Mouse (Mus musculus): ENCODE data around the gene Wfdc3. TPM values are rescaled to one million over a fixed set of nuclear protein-coding genes. Genes with fewer than 3 reads are reported as not detected.

The Wfdc3 gene
- total and polyA plus RNA-seq, 2 experiments from 2014 or later, result 0.76 to 1.3 TPM

- peak; percentile 100 for ATAC-seq
- Histone ChIP-seq H3K9ac (replicated peaks; ENCODE audit: low read length) (peak within 1 kb of the TSS; percentile 40; the same call in 1 of the 2 replicates), H3K9me3 (ENCODE audit: low read length) (no peaks in the 10 kb centered on the region), H3K4me2 (ENCODE audit: low read depth, low read length) (peak within 1 kb of the TSS; percentile 99), H3K4me1 (ENCODE audit: insufficient read depth, low read length) (peaks cover 9% of the 10 kb centered on the region), H3K27me3 (ENCODE audit: insufficient read depth, low read length) (no peaks in the 10 kb centered on the region), H3K27ac (peak within 1 kb of the TSS; percentile 3; the same call in 1 of the 2 replicates), H3K4me3 (ENCODE audit: low read length) (peak within 1 kb of the TSS; percentile 73), H3K36me3 (ENCODE audit: insufficient read depth, low read length) (peaks cover 33% of the 10 kb centered on the region; the same call in 1 of the 2 replicates)
- TF ChIP-seq CTCF (IDR thresholded peaks at IDR 0.05; ENCODE audit: low read depth), result peak; percentile 40
- 2% methylated on average over 53 of the region's 53 CpGs for WGBS
- peak; percentile 99 for DNase-seq (ENCODE audit: low spot score)
These were observed 23.7 kb upstream of the Wfdc3 start, which contains the start of gene Ube2c for GRCm38 (mm10) chr2:164769258-164770037. Gene Ube2c, plus strand, starts transcription at chr2:164769898.

DNA sequence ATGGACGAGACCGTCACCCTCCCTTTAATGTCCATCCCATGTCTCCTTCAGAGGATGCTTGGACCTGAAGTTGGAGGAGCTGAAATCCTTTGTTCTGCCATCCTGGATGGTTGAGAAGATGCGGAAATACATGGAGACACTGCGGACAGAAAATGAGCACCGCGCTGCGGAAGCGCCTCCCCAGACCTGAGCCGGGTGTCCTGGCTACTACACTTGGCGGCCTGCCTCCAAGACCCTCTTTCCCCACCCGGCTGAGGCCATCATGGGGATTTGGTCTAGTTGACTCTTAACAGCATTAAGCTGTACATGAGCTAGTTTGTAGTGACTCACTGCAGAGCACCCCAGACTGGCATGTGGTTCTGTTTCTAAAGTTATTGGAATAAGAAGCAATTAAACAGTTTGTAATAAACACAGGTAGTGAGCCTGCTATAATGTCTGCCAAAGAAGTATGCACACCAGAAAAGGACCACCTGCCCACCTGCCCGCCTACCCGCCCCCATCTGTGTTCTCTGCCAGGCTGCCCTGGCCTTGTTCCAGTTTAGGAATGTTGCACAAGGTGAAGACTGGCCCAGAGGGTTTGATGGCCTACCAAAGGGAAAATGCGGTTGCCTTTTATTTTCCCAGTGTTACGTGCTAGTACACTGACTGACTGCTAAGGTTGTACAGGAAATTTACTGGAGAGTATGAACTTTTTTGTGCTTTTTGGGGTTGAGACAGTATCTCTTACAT lies 22.2 kb upstream of the Wfdc3 start:
- Histone ChIP-seq H3K9me3 (ENCODE audit: low read length) (no peaks in the 10 kb centered on the region), H3K36me3 (ENCODE audit: insufficient read depth, low read length) (peaks cover 33% of the 10 kb centered on the region; the same call in 1 of the 2 replicates), H3K9ac (replicated peaks; ENCODE audit: low read length) (no peak overlapping the region), H3K27ac (peak overlapping the region; percentile 36; the same call in 1 of the 2 replicates), H3K4me2 (ENCODE audit: low read depth, low read length) (no peak overlapping the region), H3K4me1 (ENCODE audit: insufficient read depth, low read length) (peaks cover 9% of the 10 kb centered on the region), H3K4me3 (ENCODE audit: low read length) (no peak overlapping the region), H3K27me3 (ENCODE audit: insufficient read depth, low read length) (no peaks in the 10 kb centered on the region)
- 86% methylated on average over 15 of the region's 15 CpGs for WGBS
- TF ChIP-seq CTCF (IDR thresholded peaks at IDR 0.05; ENCODE audit: low read depth), result no peak
- DNase-seq (ENCODE audit: low spot score) (no peak), ATAC-seq (no peak)

- ATAC-seq (no peak), DNase-seq (ENCODE audit: low spot score) (no peak)
- no peak overlapping the region for H3K4me2 ChIP-seq (ENCODE audit: low read depth, low read length)
- no peak for TF ChIP-seq CTCF (IDR thresholded peaks at IDR 0.05; ENCODE audit: low read depth)
- H3K4me3 ChIP-seq (ENCODE audit: low read length), result no peak overlapping the region
- H3K4me1 ChIP-seq (ENCODE audit: insufficient read depth, low read length), result peaks cover 9% of the 10 kb centered on the region
- H3K27ac ChIP-seq, result no peak overlapping the region
- H3K27me3 ChIP-seq (ENCODE audit: insufficient read depth, low read length), result no peaks in the 10 kb centered on the region
- WGBS, result 70% methylated on average over 3 of the region's 3 CpGs
- H3K9me3 ChIP-seq (ENCODE audit: low read length), result no peaks in the 10 kb centered on the region
- no peak overlapping the region for H3K9ac ChIP-seq (replicated peaks; ENCODE audit: low read length)
- H3K36me3 ChIP-seq (ENCODE audit: insufficient read depth, low read length), result peaks cover 47% of the 10 kb centered on the region; the same call in 1 of the 2 replicates
These were observed 20.1 kb upstream of the Wfdc3 start for GRCm38 (mm10) chr2:164765841-164766240.

DNA sequence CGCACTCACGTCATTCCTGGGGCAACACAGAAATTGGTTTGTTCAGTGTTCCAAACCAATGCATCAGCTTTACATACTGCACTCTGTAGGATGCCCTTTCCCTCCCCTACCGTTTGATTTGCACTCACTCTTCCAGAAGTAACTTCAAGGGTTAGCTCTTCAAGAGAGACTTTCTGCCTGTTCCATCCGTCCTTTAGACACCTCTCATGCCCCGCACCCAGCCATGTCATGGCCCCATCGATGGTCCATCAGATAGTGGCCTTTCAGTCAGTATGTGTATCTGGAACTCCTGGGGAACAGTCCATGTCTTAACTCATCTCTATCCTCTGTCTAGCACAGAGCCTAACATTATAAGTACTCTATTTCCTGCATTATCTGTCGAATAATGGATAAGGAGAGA lies 16.9 kb upstream of the Wfdc3 start:
- DNase-seq (ENCODE audit: low spot score) (no peak), ATAC-seq (no peak)
- peaks cover 62% of the 10 kb centered on the region for H3K36me3 ChIP-seq (ENCODE audit: insufficient read depth, low read length)
- H3K4me1 ChIP-seq (ENCODE audit: insufficient read depth, low read length), result no peaks in the 10 kb centered on the region
- H3K27ac ChIP-seq, result no peak overlapping the region
- 82% methylated on average over 7 of the region's 7 CpGs for WGBS
- H3K27me3 ChIP-seq (ENCODE audit: insufficient read depth, low read length), result no peaks in the 10 kb centered on the region
- no peaks in the 10 kb centered on the region for H3K9me3 ChIP-seq (ENCODE audit: low read length)
- H3K9ac ChIP-seq (replicated peaks; ENCODE audit: low read length), result no peak overlapping the region
- H3K4me2 ChIP-seq (ENCODE audit: low read depth, low read length), result no peak overlapping the region
- H3K4me3 ChIP-seq (ENCODE audit: low read length), result no peak overlapping the region
- TF ChIP-seq CTCF (IDR thresholded peaks at IDR 0.05; ENCODE audit: low read depth), result no peak

GRCm38 (mm10) chr2:164761971-164762370 lies 16.2 kb upstream of the Wfdc3 start:
- Histone ChIP-seq H3K36me3 (ENCODE audit: insufficient read depth, low read length) (peaks cover 63% of the 10 kb centered on the region), H3K4me2 (ENCODE audit: low read depth, low read length) (no peak overlapping the region), H3K27ac (no peak overlapping the region; the same call in 1 of the 2 replicates), H3K9ac (replicated peaks; ENCODE audit: low read length) (no peak overlapping the region), H3K27me3 (ENCODE audit: insufficient read depth, low read length) (no peaks in the 10 kb centered on the region), H3K4me1 (ENCODE audit: insufficient read depth, low read length) (no peaks in the 10 kb centered on the region), H3K9me3 (ENCODE audit: low read length) (no peaks in the 10 kb centered on the region), H3K4me3 (ENCODE audit: low read length) (no peak overlapping the region)
- no peak for DNase-seq (ENCODE audit: low spot score)
- WGBS, result 94% methylated on average over 4 of the region's 4 CpGs
- no peak for TF ChIP-seq CTCF (IDR thresholded peaks at IDR 0.05; ENCODE audit: low read depth)
- ATAC-seq, result no peak

- Histone ChIP-seq H3K9me3 (ENCODE audit: low read length) (no peaks in the 10 kb centered on the region), H3K4me2 (ENCODE audit: low read depth, low read length) (no peak overlapping the region), H3K4me1 (ENCODE audit: insufficient read depth, low read length) (no peaks in the 10 kb centered on the region), H3K36me3 (ENCODE audit: insufficient read depth, low read length) (peaks cover 61% of the 10 kb centered on the region), H3K9ac (replicated peaks; ENCODE audit: low read length) (no peak overlapping the region), H3K4me3 (ENCODE audit: low read length) (no peak overlapping the region), H3K27me3 (ENCODE audit: insufficient read depth, low read length) (no peaks in the 10 kb centered on the region), H3K27ac (peak overlapping the region; percentile 51)
- ATAC-seq (peak; percentile 53; the same call in 1 of the 2 replicates), DNase-seq (ENCODE audit: low spot score) (peak; percentile 51)
- TF ChIP-seq CTCF (IDR thresholded peaks at IDR 0.05; ENCODE audit: low read depth), result no peak
- WGBS, result 79% methylated on average over 2 of the region's 2 CpGs
These were observed 15.8 kb upstream of the Wfdc3 start for GRCm38 (mm10) chr2:164761502-164761901.
